Mouse (Mus musculus): ENCODE measurements around the gene Fez2. TPM values are rescaled to one million over a fixed set of nuclear protein-coding genes. Genes with fewer than 3 reads are reported as not detected.

Gene Fez2
- total RNA-seq, 2 experiments from 2014 or later: 34.9 to 36.0 TPM

- intact Hi-C loops (cut with DNase I): no loop called here
Observed at GRCm38 (mm10) chr17:78444826-78445225, 26.9 kb upstream of the Fez2 start.

DNA sequence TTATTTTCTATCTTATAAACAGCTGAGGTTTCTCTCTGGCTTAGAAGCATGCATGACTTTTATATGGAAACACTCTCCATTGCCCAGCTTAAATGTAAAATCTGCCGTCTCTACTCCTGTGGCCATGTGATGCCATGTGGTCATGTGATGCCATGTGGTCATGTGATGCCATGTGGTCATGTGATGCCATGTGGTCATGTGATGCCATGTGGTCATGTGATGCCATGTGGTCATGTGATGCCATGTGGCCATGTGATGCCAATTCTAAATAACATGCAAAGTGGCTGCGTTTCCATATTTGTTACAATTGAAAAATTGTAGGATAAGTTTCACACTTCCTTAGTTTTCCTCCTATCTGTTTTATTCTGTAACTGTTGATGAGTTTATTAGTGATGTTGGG is 22.8 kb upstream of the Fez2 start:
- Histone ChIP-seq H3K4me3 (no peak overlapping the region), H3K27ac (no peak overlapping the region)
- intact Hi-C loops (cut with DNase I): no loop called here
- no peak for DNase-seq (ENCODE audit: extremely low spot score in 1 of 2, low spot score in 2 of 2)
- no peak for TF ChIP-seq CTCF (IDR thresholded peaks at IDR 0.05)

More at GRCm38 (mm10) chr17:78444826-78445225, 26.9 kb upstream of the Fez2 start:
- no peak for DNase-seq (ENCODE audit: extremely low spot score in 1 of 2, low spot score in 2 of 2)
- H3K4me3 ChIP-seq: no peak overlapping the region
- no peak overlapping the region for H3K27ac ChIP-seq
- no peak for TF ChIP-seq CTCF (IDR thresholded peaks at IDR 0.05)

GRCm38 (mm10) chr17:78437161-78437560 is 19.2 kb upstream of the Fez2 start:
- intact Hi-C loops (cut with DNase I): no loop called here
- no peak for TF ChIP-seq CTCF (IDR thresholded peaks at IDR 0.05)
- DNase-seq (ENCODE audit: extremely low spot score in 1 of 2, low spot score in 2 of 2): no peak

DNA sequence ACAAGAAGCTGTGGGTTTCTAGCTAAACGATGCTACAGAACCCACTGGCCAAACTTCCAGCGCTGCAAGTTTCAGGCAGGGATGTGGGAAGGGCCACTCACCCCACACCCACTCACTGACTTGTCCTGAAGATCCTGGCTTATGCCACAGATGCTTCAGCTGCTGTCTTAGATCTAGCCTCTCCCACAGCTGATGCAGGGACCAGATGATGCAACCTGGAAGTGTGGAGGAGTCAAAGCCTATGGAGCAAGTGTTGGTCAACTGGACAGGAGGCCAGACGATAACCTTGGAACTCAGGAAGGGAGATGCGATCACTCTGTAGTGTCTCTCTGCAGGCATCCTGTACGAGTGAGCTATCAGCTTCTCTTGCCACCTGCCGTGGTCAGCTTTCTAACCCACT is 17.7 kb upstream of the Fez2 start:
- intact Hi-C loops (cut with DNase I): no loop called here
- no peak overlapping the region for H3K27ac ChIP-seq
- no peak for DNase-seq (ENCODE audit: extremely low spot score in 1 of 2, low spot score in 2 of 2)

More at GRCm38 (mm10) chr17:78437161-78437560, 19.2 kb upstream of the Fez2 start:
- Histone ChIP-seq H3K4me3 (no peak overlapping the region), H3K27ac (no peak overlapping the region)

GRCm38 (mm10) chr17:78434746-78435145 is 16.8 kb upstream of the Fez2 start:
- Histone ChIP-seq H3K27ac (no peak overlapping the region), H3K4me3 (no peak overlapping the region)
- intact Hi-C loops (cut with DNase I): no loop called here
- peak; percentile 79 for TF ChIP-seq CTCF (IDR thresholded peaks at IDR 0.05)
- peak; percentile 17 to 32 for DNase-seq (ENCODE audit: extremely low spot score in 1 of 2, low spot score in 2 of 2)

More for the DNA sequence above, 17.7 kb upstream of the Fez2 start:
- TF ChIP-seq CTCF (IDR thresholded peaks at IDR 0.05): no peak
- H3K4me3 ChIP-seq: no peak overlapping the region

DNA sequence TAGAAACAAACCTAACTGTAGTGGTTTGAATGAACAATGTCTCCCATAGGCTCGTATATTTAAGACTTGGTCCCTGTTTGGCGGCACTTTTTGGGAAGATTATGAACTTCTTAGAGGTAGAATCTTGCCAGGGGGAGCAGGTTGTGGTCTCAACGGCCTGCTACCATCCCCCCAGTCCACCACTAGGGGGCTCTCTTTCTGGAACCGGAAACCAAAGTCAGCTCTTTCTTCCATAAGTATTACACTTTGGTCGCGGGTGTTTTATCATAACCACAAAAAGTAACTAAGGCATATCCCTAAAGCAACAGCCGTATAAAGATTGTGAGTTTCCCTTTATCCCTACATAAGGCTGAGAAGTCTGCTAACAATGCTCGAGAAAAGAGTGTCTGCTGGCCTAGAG is 12.4 kb upstream of the Fez2 start:
- H3K4me3 ChIP-seq: no peak overlapping the region
- H3K27ac ChIP-seq: no peak overlapping the region
- intact Hi-C loops (cut with DNase I): no loop called here
- TF ChIP-seq CTCF (IDR thresholded peaks at IDR 0.05): peak; percentile 47
- no peak for DNase-seq (ENCODE audit: extremely low spot score in 1 of 2, low spot score in 2 of 2)

DNA sequence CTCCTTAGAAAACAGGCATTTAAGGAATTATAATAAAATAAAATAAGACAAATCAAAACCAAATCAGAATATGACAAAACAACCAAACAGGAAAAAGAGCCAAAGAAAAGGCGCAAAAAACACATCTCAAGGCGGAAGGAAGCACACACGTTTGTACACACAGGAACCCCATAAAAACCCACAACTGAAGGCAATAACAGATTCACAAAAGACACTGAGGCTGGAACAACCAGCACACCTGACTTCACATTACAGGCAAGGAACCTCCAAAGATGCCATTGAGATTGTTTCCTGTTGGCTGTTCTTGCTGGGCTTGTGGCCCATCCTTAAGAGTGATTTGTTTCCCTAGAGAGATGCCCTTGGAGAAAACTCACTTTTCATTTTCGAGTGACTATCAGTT is 11.1 kb upstream of the Fez2 start:
- no peak overlapping the region for H3K27ac ChIP-seq
- TF ChIP-seq CTCF (IDR thresholded peaks at IDR 0.05): no peak
- intact Hi-C loops (cut with DNase I): no loop called here
- no peak for DNase-seq (ENCODE audit: extremely low spot score in 1 of 2, low spot score in 2 of 2)
- H3K4me3 ChIP-seq: no peak overlapping the region

GRCm38 (mm10) chr17:78425026-78425425 is 7.1 kb upstream of the Fez2 start:
- no peak overlapping the region for H3K27ac ChIP-seq
- intact Hi-C loops (cut with DNase I): no loop called here
- TF ChIP-seq CTCF (IDR thresholded peaks at IDR 0.05): no peak
- no peak overlapping the region for H3K4me3 ChIP-seq
- no peak for DNase-seq (ENCODE audit: extremely low spot score in 1 of 2, low spot score in 2 of 2)

DNA sequence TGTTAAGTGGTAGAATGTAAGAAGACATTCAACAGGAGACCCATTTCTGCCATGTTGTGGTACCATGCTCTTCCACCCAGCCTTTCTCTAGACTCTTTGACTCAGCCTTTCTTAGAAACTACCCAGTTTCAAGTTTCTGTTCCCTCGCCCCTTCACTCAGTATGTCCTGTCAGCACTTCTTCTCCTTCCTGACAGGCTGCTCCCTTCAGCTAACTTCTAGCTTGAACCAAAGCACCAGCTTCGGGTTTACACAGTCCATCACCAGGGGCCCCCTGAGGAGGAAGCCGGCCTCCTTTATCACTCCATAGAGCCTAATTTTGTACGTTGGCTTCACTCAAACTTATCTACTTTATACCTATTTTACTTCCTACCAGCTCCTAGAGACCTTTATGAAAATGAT is 1.3 kb upstream of the Fez2 start:
- no peak overlapping the region for H3K27ac ChIP-seq
- intact Hi-C loops (cut with DNase I): no loop called here
- no peak for TF ChIP-seq CTCF (IDR thresholded peaks at IDR 0.05)
- H3K4me3 ChIP-seq: no peak overlapping the region
- DNase-seq (ENCODE audit: extremely low spot score in 1 of 2, low spot score in 2 of 2): no peak

DNA sequence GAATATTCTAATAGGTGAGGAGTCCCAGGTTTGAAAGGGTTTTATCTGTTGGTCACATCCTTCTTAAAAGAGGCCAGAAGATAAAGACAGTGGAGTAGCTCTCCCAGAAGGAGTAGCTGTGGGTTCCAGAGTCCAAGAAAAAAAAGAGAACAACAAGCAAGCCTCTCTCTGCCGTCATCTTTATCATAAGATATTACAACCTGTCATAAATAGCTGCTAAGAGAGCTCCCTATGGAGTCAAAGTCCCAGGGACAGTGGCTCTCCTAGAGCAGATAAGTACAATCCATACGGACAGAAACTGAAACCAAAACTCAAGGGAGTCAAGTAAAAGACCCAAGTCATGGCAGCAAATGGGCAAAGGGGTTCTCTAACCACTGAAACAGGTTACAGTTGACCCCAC is 2.7 kb downstream of the Fez2 start:
- H3K4me3 ChIP-seq: no peak overlapping the region
- no peak for DNase-seq (ENCODE audit: extremely low spot score in 1 of 2, low spot score in 2 of 2)
- no peak overlapping the region for H3K27ac ChIP-seq
- intact Hi-C loops (cut with DNase I): no loop called here
- TF ChIP-seq CTCF (IDR thresholded peaks at IDR 0.05): no peak

- DNase-seq (ENCODE audit: extremely low spot score in 1 of 2, low spot score in 2 of 2): no peak
- intact Hi-C loops (cut with DNase I): no loop called here
- no peak for TF ChIP-seq CTCF (IDR thresholded peaks at IDR 0.05)
- Histone ChIP-seq H3K27ac (no peak overlapping the region), H3K4me3 (no peak overlapping the region)
Observed at GRCm38 (mm10) chr17:78409900-78410299, 8.1 kb downstream of the Fez2 start.

DNA sequence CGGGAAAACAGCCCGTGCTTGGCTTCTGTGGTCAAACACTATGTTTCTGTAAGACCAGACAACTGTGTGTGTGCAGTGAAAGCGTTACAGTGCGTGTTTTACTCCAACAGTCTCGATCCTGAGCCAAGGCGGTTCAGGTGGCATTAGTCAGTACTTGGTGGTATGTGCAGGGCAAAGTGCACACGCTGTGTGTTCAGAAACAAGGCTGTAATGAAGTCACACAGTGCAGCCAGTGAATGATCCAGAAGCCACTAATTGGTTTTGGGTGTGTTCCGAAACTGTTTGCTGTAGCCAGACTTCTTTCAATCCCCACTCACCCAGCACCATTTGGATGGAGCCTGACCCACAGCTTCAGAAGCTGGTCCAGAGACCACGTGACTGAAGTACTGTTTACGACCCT is 9.6 kb downstream of the Fez2 start:
- no peak overlapping the region for H3K4me3 ChIP-seq
- no peak overlapping the region for H3K27ac ChIP-seq
- intact Hi-C loops (cut with DNase I): no loop called here
- DNase-seq (ENCODE audit: extremely low spot score in 1 of 2, low spot score in 2 of 2): no peak
- TF ChIP-seq CTCF (IDR thresholded peaks at IDR 0.05): no peak

DNA sequence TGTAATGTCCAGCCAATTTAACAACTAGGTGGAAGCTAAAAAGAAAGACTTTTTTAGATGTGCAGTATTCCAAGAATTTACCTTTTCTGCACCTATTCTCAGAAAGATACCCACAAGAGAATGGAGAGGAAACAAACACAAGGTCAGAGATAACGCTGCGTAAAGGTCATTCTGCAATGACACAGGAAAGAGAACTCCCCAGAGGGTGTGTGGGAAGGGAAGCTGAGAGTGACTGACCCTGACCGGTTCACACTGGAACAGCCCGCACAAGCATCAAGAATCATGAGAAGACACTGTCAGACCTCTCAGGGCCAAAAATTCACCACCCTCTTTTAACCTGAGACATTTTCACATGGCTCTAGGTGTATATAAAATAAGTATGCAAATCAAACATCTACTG is 10.4 kb downstream of the Fez2 start:
- no peak for TF ChIP-seq CTCF (IDR thresholded peaks at IDR 0.05)
- Histone ChIP-seq H3K27ac (no peak overlapping the region), H3K4me3 (no peak overlapping the region)
- intact Hi-C loops (cut with DNase I): no loop called here
- no peak for DNase-seq (ENCODE audit: extremely low spot score in 1 of 2, low spot score in 2 of 2)

DNA sequence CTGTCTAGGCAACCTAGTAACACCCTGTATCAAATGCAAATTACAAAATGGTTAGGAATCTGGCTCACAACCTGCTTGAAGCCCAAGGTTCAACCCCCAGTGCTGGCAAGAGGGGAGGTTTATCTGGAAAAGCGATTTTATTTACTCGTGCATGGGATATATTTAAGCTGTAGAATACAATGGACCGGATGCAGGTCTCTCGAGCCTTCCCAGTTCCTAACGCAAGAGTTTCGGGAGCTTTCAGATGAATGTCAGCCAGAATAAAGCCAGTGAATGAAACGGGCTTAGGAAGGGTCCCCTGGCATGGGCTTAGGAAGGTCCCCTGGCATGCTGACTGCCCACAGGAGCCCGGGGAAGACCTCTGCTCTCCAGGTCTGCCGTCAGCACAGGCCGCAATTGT is 11.1 kb downstream of the Fez2 start:
- Histone ChIP-seq H3K4me3 (no peak overlapping the region), H3K27ac (no peak overlapping the region)
- TF ChIP-seq CTCF (IDR thresholded peaks at IDR 0.05): no peak
- intact Hi-C loops (cut with DNase I): no loop called here
- DNase-seq (ENCODE audit: extremely low spot score in 1 of 2, low spot score in 2 of 2): no peak

All from left cerebral cortex, adult 2 months (tissue).